Mouse (Mus musculus) liver (tissue): Measurements from ENCODE around the gene Acvrl1.
"Not testable (repeated sequence)": the region's sequence is repeated elsewhere in the genome, so short reads cannot be mapped to it uniquely, and the experiment has no call there.

Experiments
- DNase-seq: peaks from one replicate; pipeline ENCODE4 v3.0.0-alpha.2; 2020; ENCODE audit warnings: mixed read lengths

Acvrl1 gene

DNA sequence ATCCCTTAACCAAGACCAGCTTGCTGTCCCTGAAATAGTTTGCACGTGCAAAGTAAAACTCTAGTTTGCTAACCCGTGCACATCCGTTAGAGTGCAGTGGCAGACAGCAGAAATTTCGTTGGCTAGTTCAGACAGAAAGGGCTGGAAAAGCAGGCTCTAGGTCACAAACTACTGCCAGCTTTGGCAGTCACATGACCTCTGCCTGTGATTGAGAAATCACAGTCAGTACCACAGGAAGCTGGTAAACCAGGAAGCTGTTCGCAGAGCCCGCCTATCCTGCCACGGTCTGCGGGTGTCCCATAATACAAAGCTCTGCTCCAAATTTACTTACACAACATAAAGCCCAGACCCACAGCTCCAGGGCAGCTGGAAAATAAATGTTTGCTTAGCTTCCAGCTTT is 15.1 kb upstream of the Acvrl1 start:
- DNase-seq, result peak; percentile 41

DNA sequence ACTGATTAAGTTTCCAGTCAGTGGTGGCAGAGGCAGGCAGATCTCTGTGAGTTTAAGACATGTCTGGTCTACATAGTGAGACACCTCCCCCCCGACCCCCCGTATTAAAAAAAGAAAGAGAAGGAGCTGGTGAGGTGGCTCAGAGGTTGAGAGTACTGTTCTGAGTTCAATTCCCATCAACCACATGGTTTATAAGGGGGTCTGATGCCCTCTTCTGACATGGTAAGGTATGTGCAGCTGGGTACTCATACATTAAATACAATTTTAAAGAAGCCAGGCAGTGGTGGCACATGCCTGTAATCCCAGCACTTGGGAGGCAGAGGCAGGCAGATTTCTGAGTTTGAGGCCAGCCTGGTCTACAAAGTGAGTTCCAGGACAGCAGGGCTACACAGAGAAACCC is 14.5 kb upstream of the Acvrl1 start:
- not testable (repeated sequence) for DNase-seq

DNA sequence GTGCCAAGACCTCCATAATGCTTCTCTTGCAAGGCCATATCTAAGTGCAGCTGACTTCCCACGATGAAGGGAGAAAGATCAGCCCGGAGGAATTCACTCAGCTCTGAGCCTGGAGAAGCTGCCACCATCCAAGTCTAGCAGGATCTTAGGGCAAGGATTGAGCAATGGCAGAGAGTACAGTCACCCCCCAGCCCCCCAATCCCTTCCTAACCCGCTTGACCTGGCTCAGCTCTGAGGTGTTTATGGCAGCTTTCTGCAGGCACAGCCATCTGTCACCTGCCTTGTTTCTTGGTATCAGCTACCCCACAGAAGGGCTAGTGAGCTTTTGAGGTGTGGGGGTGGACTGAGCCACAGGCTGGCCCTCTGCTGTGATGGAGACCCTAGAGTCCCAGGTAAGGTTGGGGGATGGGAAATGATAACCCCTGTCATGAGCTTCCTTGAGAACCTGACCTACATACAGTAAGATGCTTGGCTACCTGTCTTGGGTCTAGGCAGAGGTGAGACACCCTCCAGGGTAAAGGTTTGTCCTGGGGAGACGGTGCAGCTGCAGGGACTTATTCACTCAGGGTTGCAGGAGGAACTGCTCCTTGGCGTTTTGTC is 12.7 kb upstream of the Acvrl1 start, which contains the start of gene Ankrd33:
TSS of gene Ankrd33 (plus strand) at position 245 of the 600 bp plus-strand sequence.
- DNase-seq, result no peak

DNA sequence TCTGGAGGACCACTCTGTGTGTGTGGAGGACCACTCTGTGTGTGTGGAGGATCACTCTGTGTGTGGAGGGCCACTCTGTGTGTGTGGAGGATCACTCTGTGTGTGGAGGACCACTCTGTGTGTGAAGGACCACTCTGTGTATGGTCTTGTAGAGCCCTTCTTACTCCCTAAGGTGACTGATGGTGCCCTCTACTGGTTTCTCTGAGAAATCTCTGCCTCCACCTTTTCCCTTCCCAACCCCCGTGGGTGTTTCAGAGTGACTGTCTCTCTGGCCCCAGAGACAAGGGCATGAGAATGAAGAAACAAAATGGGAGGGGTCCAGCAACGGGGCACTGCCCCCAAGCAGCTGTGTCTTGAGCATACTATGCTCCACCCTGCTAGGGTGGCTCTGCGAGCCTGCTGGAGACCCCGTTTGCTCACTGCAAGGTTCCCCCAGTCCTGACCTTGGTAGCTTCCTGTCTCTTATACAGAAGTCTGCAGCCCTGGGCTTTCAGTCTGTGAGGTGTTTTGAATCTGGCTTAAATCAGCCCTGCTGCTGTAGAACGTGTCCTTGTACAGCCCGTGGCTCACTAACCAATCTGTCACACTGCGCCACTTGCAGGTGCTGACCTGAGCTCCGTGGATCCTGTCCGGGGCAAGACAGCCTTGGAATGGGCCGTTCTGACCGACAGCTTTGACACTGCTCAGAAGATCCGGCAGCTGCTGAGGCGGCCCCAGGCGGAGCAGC is 9.8 kb upstream of the Acvrl1 start:
- no peak for DNase-seq

DNA sequence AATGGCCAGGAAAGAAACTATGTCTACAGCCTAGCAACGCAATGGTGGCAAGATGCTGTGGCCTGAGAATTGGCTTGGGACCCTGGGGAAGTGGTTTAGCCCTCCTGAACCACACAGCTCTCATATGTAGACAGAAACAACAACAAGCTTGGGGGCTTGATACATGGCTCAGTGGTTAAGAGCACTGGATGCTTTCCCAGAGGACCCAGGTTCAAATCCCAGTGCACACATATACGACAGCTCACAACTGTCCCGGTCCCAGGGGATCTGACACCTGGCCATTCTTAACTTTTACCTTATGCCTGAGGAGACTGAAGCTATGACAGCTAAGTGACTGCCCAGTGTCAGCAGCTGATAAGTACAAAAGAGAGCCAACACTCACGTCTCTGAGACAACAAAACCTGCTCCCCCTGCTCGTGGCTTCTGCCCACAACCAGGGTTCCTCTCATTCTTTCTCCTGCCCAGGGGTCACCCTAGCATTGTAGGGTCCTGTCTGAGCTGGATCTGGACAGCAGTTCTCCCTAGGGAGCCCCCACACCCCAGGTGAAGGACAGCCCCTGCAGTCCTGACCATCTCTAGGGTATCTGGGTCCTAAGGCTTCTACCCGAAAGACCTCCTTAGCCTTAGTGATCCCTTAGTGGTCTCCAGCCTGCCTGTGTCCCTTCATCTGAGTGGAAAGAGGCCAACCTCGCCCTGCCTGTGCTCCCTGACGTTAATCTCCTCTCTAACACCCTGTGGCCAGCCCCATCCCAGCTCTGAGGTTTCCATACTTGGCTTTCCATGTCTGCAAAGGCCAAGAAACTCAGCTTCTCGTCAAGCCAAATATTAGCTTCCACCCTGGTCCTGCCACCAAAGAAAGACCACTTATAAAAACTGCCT is 6.7 kb upstream of the Acvrl1 start:
- no peak for DNase-seq

DNA sequence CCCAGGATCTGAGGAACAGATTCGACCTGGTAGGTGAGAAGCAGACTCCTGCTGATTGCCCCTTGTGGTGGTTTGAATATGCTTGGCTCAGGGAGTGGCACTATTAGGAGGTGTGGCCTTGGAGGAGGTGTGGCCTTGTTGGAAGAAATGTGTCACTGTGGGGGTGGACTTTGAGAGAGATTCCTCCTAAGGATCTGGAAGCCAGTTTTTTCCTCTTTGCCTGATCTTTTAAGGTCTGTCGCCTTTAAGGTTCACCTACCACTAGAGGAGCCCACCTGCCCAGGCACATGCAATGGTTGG is 6.1 kb upstream of the Acvrl1 start:
- no peak for DNase-seq

DNA sequence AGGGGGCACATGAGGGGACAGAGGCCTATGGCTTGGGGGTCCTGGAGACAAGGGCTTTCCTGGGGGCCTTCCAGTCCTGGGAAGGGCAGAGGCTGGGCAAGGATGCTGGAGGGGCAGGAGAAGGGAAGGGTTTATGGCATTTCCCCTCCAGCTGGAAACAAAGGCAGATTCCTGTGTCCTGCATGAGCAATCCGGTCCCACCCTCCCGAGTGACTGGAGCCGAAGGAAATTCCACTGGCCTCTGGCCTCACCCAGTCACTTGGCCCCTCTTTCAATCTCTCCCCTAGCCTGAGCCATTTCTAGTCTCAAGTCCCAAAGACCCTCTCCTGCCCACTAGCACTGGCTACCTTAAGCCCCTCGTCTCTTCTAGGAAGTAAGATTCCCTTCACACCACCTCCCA is 5.1 kb upstream of the Acvrl1 start:
- no peak for DNase-seq

DNA sequence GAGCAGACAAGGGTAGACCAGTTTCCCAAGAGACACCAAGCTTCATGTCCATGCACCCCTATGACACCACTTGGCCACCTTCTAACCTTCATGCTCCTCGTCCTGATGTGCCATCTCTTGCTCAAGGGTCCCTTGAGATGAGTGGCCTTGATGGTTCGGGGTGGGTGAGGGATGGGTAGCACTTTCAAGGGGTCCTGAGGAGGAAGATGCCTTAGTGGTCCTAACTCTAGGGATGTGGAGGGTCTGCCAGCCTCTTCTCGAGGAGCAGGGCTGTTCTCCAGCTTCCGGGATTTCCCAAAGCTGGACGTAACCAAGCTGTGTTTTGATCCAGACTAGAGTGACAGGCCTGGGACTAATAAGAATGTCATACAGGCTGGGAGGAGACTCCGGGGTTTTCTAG is 2.8 kb upstream of the Acvrl1 start:
- no peak for DNase-seq

DNA sequence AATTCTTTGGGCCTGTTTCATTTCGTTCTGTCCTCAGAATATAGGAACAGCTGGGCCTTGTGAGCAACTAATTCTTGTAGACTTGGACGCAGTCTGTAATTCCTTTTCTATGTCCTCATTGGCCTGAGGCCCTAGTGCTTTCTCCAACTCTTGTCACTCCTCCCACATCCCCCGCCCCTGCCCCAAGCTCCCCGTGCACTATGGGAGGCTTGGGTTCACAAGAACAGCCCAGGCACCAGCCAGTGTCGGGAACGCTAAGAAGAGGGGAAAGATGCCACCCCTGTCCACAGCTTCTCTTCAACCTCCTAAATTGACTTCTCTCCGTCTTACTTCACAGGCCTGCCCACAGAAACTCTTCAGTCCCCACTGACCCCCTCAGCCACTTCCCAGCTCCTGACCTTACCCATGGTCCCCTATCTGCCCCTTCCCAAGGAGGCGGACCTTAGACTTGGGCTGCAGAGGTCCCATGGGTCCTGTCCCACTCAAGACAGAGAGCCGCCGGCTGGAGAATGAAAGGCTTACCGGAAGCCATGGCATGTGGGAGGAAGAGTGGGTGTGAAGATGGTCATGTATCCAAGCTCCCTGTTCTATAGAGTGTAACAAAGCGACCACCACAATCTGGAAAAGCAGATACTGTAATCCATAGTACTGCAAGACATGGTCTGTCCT is 1.3 kb upstream of the Acvrl1 start:
- no peak for DNase-seq

DNA sequence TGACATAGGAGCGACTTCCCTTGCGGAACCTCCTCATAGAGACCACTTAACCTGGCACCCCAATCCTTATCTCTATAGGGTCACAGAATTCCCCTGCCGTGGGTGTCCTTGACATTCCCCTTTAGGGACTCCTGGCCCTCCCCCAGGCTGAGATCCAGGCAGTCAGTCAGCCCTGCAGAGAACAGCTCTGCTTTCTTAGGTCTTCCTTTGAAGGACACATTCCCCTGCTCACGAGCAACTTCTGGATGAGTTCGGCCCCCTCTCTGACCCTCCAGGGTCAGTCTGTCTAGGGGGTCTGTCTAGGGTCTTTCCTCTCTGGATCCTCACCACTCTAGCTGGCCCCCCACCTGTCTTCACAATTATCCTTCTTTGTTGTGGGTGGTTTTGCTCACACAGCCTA is 1.1 kb downstream of the Acvrl1 start:
- DNase-seq, result no peak

DNA sequence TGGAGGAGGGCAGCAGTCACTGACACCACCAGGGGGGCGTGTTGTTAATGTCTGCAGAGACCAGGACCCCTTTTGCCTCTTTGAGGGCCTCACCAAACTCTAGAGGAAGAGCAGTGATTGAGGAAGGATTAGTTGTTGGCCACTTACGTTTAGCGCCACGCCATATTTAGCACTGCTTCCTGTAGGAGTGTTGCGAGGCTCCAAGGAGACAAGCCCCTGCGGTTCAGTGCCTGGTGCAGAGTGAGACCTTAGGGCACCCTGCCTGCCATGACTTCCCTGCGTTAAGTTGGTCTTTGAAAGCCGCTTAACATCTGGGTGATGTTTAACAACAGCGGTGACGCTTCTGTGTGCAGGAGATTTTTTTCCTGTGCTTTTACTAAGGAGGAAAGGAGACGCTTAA is 3.2 kb downstream of the Acvrl1 start:
- no peak for DNase-seq

DNA sequence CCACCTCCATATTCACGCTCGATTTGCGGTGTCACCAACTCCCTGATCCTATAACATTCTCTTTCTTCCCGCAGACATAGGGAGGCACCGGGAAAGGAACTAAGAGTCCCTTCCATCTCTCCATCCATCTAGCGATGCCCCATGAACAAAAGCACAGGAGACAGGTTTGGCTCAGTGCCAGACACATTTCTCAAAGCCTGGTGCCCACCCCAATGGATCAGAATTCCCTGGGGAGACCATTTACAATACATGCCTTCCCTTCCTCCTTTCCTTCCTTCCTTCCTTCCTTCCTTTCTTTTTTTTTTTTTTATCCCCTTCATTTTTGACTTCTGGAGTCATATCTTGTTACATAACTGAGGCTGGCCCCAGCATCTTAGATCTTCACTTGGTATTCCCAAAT is 3.7 kb downstream of the Acvrl1 start:
- DNase-seq, result no peak

DNA sequence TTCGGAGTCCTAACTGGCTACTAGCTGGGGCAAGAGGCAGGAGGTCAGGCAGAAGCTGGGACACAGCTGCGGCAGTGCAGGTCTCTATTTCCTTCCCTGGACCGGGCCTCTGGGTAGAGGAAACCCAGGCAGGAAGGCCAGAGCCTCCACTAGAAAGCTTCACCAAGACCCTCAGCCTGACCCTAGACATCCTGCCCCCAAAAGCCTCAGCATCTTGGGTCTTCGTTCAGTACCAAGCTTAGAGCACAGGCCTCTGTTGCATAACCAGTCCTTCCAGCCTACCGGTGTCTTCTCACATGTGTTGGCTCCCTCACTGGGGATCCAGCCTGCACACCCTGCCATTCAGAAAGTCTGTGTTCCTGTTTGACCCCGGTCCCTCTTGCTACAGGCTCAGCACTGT is 4.4 kb downstream of the Acvrl1 start:
- DNase-seq, result no peak

DNA sequence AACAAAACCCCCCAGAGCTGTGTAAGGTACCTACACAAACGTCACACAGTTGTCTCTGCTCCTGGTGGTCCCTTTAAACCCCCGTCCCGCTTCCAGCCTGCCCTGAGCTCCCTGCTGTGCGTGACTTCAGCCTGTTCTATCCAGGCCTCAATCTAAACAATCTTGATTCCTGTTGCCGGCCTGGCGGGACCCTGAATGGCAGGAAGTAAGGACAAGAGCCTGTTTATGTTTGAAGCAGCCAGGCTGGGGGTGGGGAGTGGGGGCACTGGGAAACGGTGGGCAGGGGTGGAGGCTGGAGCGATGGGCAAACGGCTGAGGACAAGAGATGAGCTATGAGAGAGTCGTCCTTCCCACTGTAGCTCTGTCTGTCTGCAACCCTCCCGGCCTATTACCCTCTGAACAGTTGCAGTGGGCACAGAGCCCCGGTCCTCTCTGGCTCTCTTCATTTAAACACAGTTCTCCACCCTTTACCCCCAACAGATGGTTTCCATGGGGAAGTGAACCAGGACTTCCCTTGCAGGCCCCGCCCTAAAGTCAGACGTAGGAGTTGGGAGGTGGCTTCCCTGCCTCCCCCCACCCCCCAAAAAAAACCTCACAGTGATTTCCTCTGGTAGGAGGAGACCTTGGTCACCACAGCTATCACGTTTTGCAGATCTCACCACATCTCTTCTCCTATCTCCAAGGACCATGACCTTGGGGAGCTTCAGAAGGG is 5.8 kb downstream of the Acvrl1 start:
- no peak for DNase-seq

DNA sequence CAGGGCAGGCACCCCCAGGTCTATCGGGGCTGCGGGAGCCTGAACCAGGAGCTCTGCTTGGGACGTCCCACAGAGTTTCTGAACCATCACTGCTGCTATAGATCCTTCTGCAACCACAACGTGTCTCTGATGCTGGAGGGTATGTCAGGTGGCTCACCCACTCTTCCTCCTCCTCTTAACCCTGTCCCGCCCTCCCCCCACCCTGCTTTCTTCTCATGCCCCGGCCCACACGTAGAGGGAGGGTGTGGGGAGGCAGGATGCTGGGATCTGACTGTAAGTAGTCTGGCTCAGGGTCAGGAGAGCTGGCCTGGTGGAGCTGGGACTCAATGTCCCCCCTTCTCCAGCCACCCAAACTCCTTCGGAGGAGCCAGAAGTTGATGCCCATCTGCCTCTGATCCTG is 7.1 kb downstream of the Acvrl1 start:
- no peak for DNase-seq

DNA sequence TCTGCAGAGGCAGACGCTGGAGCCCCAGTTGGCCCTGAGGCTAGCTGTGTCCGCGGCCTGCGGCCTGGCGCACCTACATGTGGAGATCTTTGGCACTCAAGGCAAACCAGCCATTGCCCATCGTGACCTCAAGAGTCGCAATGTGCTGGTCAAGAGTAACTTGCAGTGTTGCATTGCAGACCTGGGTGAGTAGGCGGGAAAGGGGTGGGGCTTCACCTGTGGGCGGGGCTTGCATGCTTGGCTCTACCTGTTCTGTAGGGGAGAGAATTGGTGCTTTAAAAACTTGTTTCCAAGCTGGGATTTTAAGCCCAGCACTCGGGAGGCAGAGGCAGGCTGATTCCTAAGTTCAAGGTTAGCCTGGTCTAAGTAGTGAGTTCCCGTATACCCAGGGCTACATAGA is 9.1 kb downstream of the Acvrl1 start:
- no peak for DNase-seq

DNA sequence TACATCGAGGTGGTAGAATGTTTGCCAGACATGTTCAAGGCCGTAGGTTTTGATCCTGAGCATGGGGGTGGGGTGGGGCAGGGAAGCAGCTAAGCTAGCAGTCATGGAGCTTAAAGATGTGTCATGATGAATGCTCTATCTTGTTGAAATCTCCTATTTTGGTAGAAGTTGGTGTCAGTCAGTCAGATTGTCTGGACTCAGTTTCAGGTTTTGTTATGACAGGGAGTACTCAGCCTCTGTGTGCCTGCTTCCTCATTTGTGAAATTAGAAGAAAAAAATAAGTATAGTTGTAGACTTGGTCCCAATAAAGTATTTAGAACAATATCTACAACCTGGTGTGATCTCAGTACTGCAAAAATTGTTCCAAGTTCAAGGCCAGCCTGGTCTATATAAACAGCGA is 10.4 kb downstream of the Acvrl1 start:
- DNase-seq, result no peak

DNA sequence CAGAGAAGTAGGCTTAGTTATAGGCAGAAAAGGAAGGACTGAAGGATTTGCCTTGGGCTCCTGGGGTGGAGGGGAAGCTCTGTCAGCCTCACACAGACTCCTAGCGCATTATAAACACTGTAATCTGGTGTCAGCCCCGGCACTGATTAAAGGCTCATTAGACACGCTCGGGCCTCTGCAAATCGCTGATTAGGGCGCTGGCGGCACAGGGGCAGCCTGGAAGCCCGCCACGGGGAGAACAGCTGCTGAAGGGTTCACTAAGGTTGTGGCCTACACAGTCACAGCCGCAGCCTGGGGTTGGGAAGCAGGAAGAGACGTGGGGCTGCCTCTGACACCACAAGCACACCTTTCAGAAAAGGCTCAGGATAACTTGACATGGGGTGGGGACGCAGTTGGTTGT is 11.6 kb downstream of the Acvrl1 start:
- peak; percentile 66 for DNase-seq

DNA sequence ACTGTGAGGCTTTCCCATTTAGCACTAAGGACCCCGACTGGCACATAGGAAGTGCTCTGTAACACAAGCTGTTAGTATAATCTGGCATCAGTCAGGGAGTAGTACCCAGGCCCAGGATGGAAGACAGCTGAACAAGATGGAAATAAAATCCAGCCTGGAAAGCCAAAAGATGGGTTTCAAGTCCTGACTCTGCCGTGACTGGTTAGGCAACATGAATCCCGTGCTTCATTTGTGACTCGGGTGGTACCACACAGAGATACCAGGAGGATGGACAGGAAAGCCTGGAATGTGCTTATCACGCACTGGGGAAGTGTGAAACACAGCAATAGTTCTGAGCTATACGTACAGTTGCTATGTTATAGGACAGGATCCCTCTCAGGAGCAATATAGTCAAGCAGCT is 12.3 kb downstream of the Acvrl1 start:
- no peak for DNase-seq

DNA sequence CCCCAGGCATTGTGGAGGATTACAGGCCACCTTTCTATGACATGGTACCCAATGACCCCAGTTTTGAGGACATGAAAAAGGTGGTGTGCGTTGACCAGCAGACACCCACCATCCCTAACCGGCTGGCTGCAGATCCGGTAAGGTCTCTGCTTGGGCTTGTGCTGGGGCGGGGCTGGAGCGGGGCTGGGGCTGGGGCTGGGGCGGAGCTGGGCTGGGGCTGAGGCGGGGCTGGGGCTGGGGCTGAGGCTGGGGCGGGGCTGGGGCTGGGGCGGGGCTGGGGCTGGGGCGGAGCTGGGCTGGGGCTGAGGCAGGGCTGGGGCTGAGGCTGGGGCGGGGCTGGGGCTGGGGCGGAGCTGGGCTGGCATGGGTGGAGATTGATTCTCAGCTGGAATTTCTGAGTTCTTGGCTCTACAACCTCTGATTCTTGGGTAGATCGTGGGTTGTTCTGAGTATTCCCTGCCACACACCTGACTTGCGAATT is 12.8 kb downstream of the Acvrl1 start:
- DNase-seq, result peak; percentile 88

DNA sequence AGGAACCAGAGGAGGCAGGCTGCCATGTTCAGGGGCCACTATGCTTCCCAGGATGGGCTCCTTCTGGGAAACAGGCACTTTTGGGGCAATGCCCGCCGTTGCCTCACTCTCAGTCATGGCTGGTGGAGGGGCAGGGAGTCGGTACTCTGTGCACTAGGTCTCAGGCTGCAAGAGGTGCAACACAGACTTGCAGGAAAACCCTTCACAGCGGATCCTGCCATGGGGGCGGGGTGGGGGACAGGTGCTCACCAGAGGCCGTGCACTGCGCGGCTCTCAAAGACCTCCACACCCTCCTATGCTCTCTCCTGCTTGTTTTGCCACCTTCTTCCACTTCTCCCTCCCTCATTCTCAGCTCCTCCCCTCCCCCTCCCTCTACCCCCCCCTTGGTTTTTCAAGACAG is 14.3 kb downstream of the Acvrl1 start:
- no peak for DNase-seq

DNA sequence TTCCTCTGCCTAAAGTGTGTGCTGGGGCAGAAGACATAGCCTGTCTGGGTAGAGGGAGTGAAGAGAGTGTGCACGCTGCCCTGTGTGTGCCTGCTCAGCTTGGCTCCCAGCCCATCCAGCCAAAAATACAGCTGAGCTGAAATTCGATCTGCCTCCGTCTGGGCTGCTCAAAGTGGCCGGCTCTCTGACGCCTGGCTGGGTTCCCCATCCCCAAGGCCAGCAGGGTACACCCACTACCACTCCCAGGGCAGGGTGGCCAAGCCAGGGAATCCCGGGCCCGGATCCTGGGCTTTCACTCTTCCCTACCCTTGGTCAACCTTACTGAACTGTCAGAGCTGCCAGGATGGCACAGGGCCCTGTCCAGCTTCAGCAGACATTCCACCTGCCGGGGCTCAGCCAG is 15.2 kb downstream of the Acvrl1 start:
- no peak for DNase-seq

DNA sequence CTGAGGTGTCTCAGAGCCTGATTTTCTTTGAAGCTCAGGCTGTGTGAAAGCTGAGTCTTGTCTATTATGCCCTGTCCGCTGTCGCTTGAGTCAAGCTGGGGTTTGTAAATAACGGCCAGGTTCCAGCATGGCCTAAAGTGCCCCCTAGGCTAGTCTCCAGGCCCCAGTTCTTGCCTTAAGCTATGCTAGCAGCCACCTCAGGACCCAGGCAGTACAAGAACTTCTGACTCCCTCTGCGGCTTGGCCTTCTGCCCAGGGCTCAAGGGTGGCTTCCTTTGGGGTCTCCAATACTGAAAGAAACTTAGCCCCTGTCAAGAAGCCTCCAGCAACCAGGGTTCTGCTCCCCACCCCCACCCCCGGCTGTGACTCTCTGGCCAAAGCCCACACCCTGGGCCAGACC is 15.9 kb downstream of the Acvrl1 start:
- DNase-seq, result no peak
